Mouse (Mus musculus): Measurements from ENCODE around the gene Kif28. TPM values are rescaled to one million over a fixed set of nuclear protein-coding genes. Genes with fewer than 3 reads are reported as not detected.
"Not testable (repeated sequence)": the region's sequence is repeated elsewhere in the genome, so short reads cannot be mapped to it uniquely, and the experiment has no call there.

The Kif28 gene
- polyA plus RNA-seq, 1 experiment from 2014 or later: not detected

DNA sequence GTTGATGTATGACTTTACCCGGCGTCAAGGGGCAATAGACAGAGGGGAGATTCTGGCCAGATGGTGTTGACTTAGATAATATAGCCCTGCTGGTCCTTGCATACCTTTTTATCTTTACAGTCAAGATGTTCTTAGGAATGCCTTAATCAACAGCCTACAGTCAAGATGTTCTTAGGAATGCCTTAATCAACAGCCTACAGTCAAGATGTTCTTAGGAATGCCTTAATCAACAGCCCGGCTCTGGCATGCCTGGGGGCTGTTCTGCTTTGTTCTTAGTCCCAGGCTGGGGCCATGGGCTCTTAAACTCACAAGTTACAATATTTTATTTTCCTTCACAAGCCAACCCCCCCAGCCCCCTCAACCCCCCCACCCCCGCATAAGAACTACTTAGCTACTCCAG lies 29.8 kb downstream of the Kif28 start:
- not testable (repeated sequence) for H3K4me2 ChIP-seq (ENCODE audit: low read length); H3K27me3 ChIP-seq (replicated peaks; ENCODE audit: control insufficient read depth, insufficient read depth, low read length); H3K36me3 ChIP-seq (ENCODE audit: control insufficient read depth, insufficient read depth, low read length); H3K4me3 ChIP-seq (ENCODE audit: low read depth, low read length); H3K4me1 ChIP-seq (ENCODE audit: control insufficient read depth, insufficient read depth, low read length); H3K9ac ChIP-seq (ENCODE audit: low read length); ATAC-seq; H3K27ac ChIP-seq (ENCODE audit: low read depth, low read length); DNase-seq (ENCODE audit: low spot score); H3K9me3 ChIP-seq (replicated peaks; ENCODE audit: control insufficient read depth, low read length)
- WGBS: 88% methylated on average over 3 of the region's 4 CpGs

DNA sequence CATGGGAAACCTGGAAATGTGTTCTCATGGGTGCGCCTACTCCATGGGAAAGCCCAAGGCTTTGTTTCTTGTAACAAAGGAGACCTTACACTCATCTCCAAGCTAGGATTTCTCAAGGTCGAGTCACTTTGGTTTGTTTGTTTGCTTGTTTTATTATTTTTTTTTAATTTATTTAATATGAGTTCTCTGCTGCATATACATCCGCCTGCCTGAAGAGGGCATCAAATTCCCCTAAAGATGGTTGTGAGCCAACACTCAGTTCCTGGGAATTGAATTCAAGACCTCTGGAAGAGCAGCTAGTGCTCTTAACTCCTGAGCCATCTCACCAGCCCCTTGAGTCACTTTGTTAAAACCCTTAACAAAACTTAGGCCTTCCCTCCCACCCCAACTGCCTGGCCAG lies 31.7 kb downstream of the Kif28 start:
- Histone ChIP-seq H3K4me2 (ENCODE audit: low read length) (no peak overlapping the region), H3K27ac (ENCODE audit: low read depth, low read length) (no peak overlapping the region), H3K4me1 (ENCODE audit: control insufficient read depth, insufficient read depth, low read length) (no peaks in the 10 kb centered on the region), H3K4me3 (ENCODE audit: low read depth, low read length) (no peak overlapping the region), H3K36me3 (ENCODE audit: control insufficient read depth, insufficient read depth, low read length) (no peaks in the 10 kb centered on the region), H3K9me3 (replicated peaks; ENCODE audit: control insufficient read depth, low read length) (no peaks in the 10 kb centered on the region), H3K27me3 (replicated peaks; ENCODE audit: control insufficient read depth, insufficient read depth, low read length) (no peaks in the 10 kb centered on the region), H3K9ac (ENCODE audit: low read length) (no peak overlapping the region)
- 90% methylated on average over 3 of the region's 3 CpGs for WGBS
- no peak for DNase-seq (ENCODE audit: low spot score)
- no peak for ATAC-seq

DNA sequence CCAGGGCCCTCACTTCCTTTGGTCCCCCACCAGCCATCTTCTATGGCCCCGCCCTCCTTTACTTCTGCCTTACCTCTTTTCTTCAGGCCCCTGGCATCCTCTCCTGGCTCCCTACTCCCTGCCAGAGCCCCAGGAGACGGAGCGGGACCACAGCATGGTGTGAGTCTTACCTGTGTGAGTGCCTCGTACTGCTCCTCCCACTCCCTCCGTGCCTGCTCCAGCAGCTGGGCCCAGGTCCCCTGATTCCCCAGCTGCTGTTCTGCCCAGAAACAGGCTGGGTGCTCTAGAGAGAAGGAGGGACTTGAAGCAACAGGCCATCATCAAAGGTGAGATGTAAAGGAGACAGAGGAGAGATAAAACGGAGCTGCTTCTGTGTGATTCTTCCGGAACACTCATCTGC lies 32.4 kb downstream of the Kif28 start:
- no peak overlapping the region for H3K4me3 ChIP-seq (ENCODE audit: low read depth, low read length)
- no peak overlapping the region for H3K4me2 ChIP-seq (ENCODE audit: low read length)
- H3K9me3 ChIP-seq (replicated peaks; ENCODE audit: control insufficient read depth, low read length): no peaks in the 10 kb centered on the region
- H3K4me1 ChIP-seq (ENCODE audit: control insufficient read depth, insufficient read depth, low read length): no peaks in the 10 kb centered on the region
- no peaks in the 10 kb centered on the region for H3K36me3 ChIP-seq (ENCODE audit: control insufficient read depth, insufficient read depth, low read length)
- no peak for ATAC-seq
- H3K27me3 ChIP-seq (replicated peaks; ENCODE audit: control insufficient read depth, insufficient read depth, low read length): no peaks in the 10 kb centered on the region
- no peak overlapping the region for H3K9ac ChIP-seq (ENCODE audit: low read length)
- 84% methylated on average over 7 of the region's 7 CpGs for WGBS
- DNase-seq (ENCODE audit: low spot score): no peak
- H3K27ac ChIP-seq (ENCODE audit: low read depth, low read length): no peak overlapping the region

DNA sequence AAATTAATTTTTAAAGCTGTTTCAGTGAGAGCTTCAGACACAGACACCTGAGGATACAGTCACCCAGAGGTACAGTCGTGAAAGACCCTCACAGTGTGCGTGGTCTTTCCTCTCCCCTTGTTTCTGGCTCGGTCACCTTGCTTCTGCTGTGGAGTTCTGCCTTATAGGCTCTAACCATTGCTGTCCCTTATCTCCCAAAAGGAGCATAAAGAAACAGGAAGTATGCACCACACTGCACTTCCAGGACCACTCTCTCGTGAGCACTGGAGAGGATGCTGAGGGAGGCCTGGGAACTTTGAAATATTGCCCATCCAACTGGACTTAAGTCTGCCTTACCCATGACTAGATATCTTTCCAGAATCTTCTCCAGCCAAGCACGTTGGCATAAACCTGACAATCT lies 34.3 kb downstream of the Kif28 start:
- H3K27me3 ChIP-seq (replicated peaks; ENCODE audit: control insufficient read depth, insufficient read depth, low read length): no peaks in the 10 kb centered on the region
- no peaks in the 10 kb centered on the region for H3K4me1 ChIP-seq (ENCODE audit: control insufficient read depth, insufficient read depth, low read length)
- H3K36me3 ChIP-seq (ENCODE audit: control insufficient read depth, insufficient read depth, low read length): no peaks in the 10 kb centered on the region
- H3K9me3 ChIP-seq (replicated peaks; ENCODE audit: control insufficient read depth, low read length): no peaks in the 10 kb centered on the region
- no peak overlapping the region for H3K27ac ChIP-seq (ENCODE audit: low read depth, low read length)
- H3K4me3 ChIP-seq (ENCODE audit: low read depth, low read length): no peak overlapping the region
- WGBS: 88% methylated on average over 5 of the region's 5 CpGs
- no peak for DNase-seq (ENCODE audit: low spot score)
- no peak overlapping the region for H3K4me2 ChIP-seq (ENCODE audit: low read length)
- no peak for ATAC-seq
- no peak overlapping the region for H3K9ac ChIP-seq (ENCODE audit: low read length)

DNA sequence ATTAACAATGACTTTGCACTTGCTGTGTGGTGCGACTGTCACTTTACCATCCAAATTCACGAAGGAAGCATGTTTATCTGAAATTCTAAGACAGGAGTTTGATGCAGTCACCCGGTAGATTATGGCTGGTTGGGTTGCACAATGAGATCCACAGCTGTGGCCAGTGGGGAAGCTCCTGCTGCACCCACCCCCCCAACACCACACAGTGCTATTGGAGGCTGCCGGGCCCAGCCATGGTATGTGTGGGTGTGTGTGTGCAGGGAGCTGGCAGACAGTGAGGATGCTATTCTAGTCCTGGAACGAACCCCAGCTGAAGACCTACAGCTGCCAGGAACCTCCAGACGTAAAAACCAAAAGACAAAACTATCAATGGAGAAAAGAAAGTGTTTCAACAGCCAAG lies 35.7 kb downstream of the Kif28 start:
- H3K4me3 ChIP-seq (ENCODE audit: low read depth, low read length): no peak overlapping the region
- H3K36me3 ChIP-seq (ENCODE audit: control insufficient read depth, insufficient read depth, low read length): no peaks in the 10 kb centered on the region
- WGBS: 76% methylated on average over 6 of the region's 6 CpGs
- no peaks in the 10 kb centered on the region for H3K4me1 ChIP-seq (ENCODE audit: control insufficient read depth, insufficient read depth, low read length)
- DNase-seq (ENCODE audit: low spot score) (peak; percentile 7), ATAC-seq (no peak)
- H3K9ac ChIP-seq (ENCODE audit: low read length): no peak overlapping the region
- no peak overlapping the region for H3K4me2 ChIP-seq (ENCODE audit: low read length)
- H3K27me3 ChIP-seq (replicated peaks; ENCODE audit: control insufficient read depth, insufficient read depth, low read length): no peaks in the 10 kb centered on the region
- H3K9me3 ChIP-seq (replicated peaks; ENCODE audit: control insufficient read depth, low read length): no peaks in the 10 kb centered on the region
- no peak overlapping the region for H3K27ac ChIP-seq (ENCODE audit: low read depth, low read length)

DNA sequence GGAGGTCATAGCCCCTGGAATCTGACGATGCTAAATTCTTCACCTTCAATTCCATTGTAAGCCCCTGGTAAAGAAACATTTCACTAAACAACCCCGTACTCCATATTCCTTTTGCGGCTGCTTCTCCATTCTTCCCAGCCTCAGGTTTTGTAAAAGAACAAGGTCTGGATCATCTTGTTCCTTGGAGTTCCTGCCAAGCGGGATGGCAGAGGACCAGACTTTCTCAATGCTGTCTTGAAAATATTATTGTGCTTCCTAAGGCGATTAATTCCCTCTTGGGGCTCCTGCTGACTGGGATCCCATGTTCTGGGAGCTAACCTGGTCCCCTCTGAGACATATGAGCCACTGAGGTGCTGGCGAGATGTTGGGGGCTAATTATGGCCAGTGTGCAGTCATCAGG lies 39.9 kb downstream of the Kif28 start:
- no peak overlapping the region for H3K27ac ChIP-seq (ENCODE audit: low read depth, low read length)
- no peak overlapping the region for H3K4me2 ChIP-seq (ENCODE audit: low read length)
- no peak overlapping the region for H3K9ac ChIP-seq (ENCODE audit: low read length)
- ATAC-seq (no peak), DNase-seq (ENCODE audit: low spot score) (no peak)
- H3K27me3 ChIP-seq (replicated peaks; ENCODE audit: control insufficient read depth, insufficient read depth, low read length): no peaks in the 10 kb centered on the region
- no peaks in the 10 kb centered on the region for H3K4me1 ChIP-seq (ENCODE audit: control insufficient read depth, insufficient read depth, low read length)
- 87% methylated on average over 6 of the region's 6 CpGs for WGBS
- no peaks in the 10 kb centered on the region for H3K36me3 ChIP-seq (ENCODE audit: control insufficient read depth, insufficient read depth, low read length)
- no peaks in the 10 kb centered on the region for H3K9me3 ChIP-seq (replicated peaks; ENCODE audit: control insufficient read depth, low read length)
- no peak overlapping the region for H3K4me3 ChIP-seq (ENCODE audit: low read depth, low read length)

DNA sequence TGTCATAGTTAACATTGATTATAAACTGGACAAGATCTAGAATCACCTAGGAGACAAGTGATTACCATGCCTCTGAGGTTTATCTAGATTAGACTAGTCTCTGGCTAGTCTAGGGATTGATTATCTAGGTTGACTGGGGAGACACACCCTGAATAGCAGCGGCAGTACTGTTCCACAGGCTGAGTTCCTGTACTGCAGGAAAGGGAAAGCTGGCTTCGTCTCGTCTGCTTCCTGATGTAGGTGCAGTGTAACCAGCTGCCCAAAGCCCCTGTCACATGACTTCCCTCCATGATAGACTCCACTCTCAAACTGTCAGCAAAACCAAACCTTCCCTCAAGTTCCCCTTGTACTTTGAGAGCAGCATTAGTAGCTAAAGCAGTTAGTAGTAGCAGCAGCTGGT lies 40.9 kb downstream of the Kif28 start:
- Histone ChIP-seq H3K36me3 (ENCODE audit: control insufficient read depth, insufficient read depth, low read length) (no peaks in the 10 kb centered on the region), H3K4me1 (ENCODE audit: control insufficient read depth, insufficient read depth, low read length) (no peaks in the 10 kb centered on the region), H3K9me3 (replicated peaks; ENCODE audit: control insufficient read depth, low read length) (no peaks in the 10 kb centered on the region), H3K9ac (ENCODE audit: low read length) (no peak overlapping the region), H3K27me3 (replicated peaks; ENCODE audit: control insufficient read depth, insufficient read depth, low read length) (no peaks in the 10 kb centered on the region), H3K27ac (ENCODE audit: low read depth, low read length) (no peak overlapping the region), H3K4me2 (ENCODE audit: low read length) (no peak overlapping the region), H3K4me3 (ENCODE audit: low read depth, low read length) (no peak overlapping the region)
- DNase-seq (ENCODE audit: low spot score): no peak
- ATAC-seq: no peak
- 90% methylated on average over 3 of the region's 3 CpGs for WGBS

DNA sequence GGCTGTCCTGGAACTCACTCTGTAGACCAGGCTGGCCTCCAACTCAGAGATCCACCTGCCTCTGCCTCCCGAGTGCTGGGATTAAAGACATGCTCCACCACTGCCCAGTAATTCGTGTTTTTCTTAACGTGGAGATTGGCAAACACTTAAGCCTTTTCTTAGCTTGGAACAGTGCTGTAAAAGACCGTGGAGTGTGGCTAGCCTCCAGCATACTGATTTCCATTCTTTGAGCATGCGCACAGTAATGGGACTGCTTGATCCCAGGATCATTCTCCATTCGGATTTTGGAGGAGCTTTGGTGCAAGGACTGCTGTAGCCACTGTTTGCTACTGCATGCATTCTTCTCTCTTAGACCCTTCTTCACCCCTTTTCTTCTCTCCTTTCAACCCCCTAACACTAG lies 55.6 kb downstream of the Kif28 start:
- no peak overlapping the region for H3K4me2 ChIP-seq (ENCODE audit: low read length)
- no peak for ATAC-seq
- H3K4me1 ChIP-seq (ENCODE audit: control insufficient read depth, insufficient read depth, low read length): no peaks in the 10 kb centered on the region
- WGBS: 53% methylated on average over 6 of the region's 6 CpGs
- H3K4me3 ChIP-seq (ENCODE audit: low read depth, low read length): no peak overlapping the region
- no peak overlapping the region for H3K27ac ChIP-seq (ENCODE audit: low read depth, low read length)
- peak; percentile 10 for DNase-seq (ENCODE audit: low spot score)
- peaks cover 36% of the 10 kb centered on the region for H3K36me3 ChIP-seq (ENCODE audit: control insufficient read depth, insufficient read depth, low read length)
- H3K27me3 ChIP-seq (replicated peaks; ENCODE audit: control insufficient read depth, insufficient read depth, low read length): no peaks in the 10 kb centered on the region
- no peak overlapping the region for H3K9ac ChIP-seq (ENCODE audit: low read length)
- H3K9me3 ChIP-seq (replicated peaks; ENCODE audit: control insufficient read depth, low read length): no peaks in the 10 kb centered on the region

DNA sequence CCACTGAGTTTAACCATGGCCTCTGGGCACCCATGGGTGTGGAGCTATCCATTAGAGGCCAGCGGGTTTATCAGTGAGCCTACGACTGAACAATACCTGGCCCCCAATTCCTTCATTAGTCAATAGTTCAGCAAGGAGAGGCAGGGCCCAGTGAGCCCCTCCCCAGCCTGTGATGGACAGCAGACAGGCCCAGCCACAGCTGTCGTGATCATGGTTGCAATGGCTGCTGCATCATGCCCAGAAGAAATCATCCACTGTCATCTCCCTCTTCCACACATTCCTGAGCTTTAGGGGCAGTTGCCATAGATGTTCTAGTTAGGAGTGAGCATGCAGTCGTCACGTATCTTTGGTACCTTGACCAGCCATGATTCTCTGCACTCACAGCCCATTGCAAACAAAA lies 56.2 kb downstream of the Kif28 start:
- no peak for DNase-seq (ENCODE audit: low spot score)
- H3K27me3 ChIP-seq (replicated peaks; ENCODE audit: control insufficient read depth, insufficient read depth, low read length): no peaks in the 10 kb centered on the region

DNA sequence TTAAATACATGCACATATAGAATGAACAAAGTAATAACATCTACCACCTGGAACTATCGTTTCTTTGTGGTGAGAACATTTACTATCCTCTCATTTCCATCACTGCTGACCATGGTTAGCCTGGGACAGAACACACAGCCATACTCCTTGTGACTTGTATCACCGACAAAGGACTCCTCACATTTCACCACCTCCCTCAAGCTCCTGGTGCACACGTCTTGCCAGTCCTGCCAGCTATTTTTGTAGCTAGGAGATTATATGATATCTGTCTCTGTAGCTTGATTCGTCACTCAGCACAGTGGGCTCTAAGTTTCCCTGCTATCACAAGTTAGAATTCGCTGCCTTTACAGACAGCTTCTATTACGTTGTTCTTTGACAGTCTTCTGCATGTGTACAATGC lies 56.7 kb downstream of the Kif28 start:
- no peaks in the 10 kb centered on the region for H3K4me1 ChIP-seq (ENCODE audit: control insufficient read depth, insufficient read depth, low read length)
- no peaks in the 10 kb centered on the region for H3K9me3 ChIP-seq (replicated peaks; ENCODE audit: control insufficient read depth, low read length)
- H3K36me3 ChIP-seq (ENCODE audit: control insufficient read depth, insufficient read depth, low read length): peaks cover 44% of the 10 kb centered on the region

More for the DNA sequence above, 56.2 kb downstream of the Kif28 start:
- Histone ChIP-seq H3K9ac (ENCODE audit: low read length) (no peak overlapping the region), H3K4me2 (ENCODE audit: low read length) (no peak overlapping the region), H3K36me3 (ENCODE audit: control insufficient read depth, insufficient read depth, low read length) (peaks cover 39% of the 10 kb centered on the region), H3K4me1 (ENCODE audit: control insufficient read depth, insufficient read depth, low read length) (no peaks in the 10 kb centered on the region), H3K9me3 (replicated peaks; ENCODE audit: control insufficient read depth, low read length) (no peaks in the 10 kb centered on the region), H3K27ac (ENCODE audit: low read depth, low read length) (no peak overlapping the region), H3K4me3 (ENCODE audit: low read depth, low read length) (no peak overlapping the region)
- ATAC-seq: no peak
- 73% methylated on average over 5 of the region's 5 CpGs for WGBS

More for the DNA sequence above, 56.7 kb downstream of the Kif28 start:
- Histone ChIP-seq H3K4me3 (ENCODE audit: low read depth, low read length) (no peak overlapping the region), H3K4me2 (ENCODE audit: low read length) (no peak overlapping the region), H3K27ac (ENCODE audit: low read depth, low read length) (no peak overlapping the region), H3K9ac (ENCODE audit: low read length) (no peak overlapping the region), H3K27me3 (replicated peaks; ENCODE audit: control insufficient read depth, insufficient read depth, low read length) (no peaks in the 10 kb centered on the region)
- no peak for ATAC-seq
- no peak for DNase-seq (ENCODE audit: low spot score)
- 89% methylated on average over 6 of the region's 6 CpGs for WGBS
